Mouse (Mus musculus): Measurements from ENCODE around the gene Sesn3. TPM values are rescaled to one million over a fixed set of nuclear protein-coding genes. Genes with fewer than 3 reads are reported as not detected.

Gene Sesn3
- polyA plus RNA-seq, 1 experiment from 2014 or later, result 28.5 TPM

DNA sequence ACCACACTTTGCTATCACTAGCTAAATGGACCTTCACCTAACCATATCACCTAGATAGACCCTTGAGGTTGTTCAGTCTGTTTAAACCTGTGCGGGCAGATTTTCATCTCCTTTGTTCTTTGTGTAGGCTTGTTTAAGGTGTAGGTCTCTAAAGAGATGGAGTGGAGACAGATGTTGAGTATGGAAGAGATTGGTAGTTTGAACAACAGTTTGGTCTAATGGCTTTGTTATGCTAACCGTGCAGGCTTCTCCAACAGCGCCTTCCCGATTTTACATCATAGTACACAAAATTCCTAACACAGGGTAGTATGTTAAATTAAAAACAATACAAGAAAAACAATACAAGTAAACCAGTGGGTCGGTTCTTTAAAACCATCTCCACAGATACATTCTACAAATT, 281 bp upstream of the Sesn3 start:
- 37% methylated on average over 5 of the region's 5 CpGs for WGBS
- H3K9ac ChIP-seq (replicated peaks; ENCODE audit: low read length), result peak overlapping the region; percentile 32; the same call in 1 of the 2 replicates
- DNase-seq (no peak), ATAC-seq (ENCODE audit: low FRiP score, low TSS enrichment) (no peak)
- H3K36me3 ChIP-seq (ENCODE audit: control insufficient read depth, insufficient read depth, low read length), result no peaks in the 10 kb centered on the region
- no peaks in the 10 kb centered on the region for H3K27me3 ChIP-seq (ENCODE audit: control insufficient read depth, insufficient read depth, low read length)
- H3K4me2 ChIP-seq (ENCODE audit: low read length), result peak overlapping the region; percentile 64
- H3K27ac ChIP-seq (replicated peaks; ENCODE audit: low read depth, low read length), result peak overlapping the region; percentile 85
- 0 out of 2 replicates have a peak, but pooled peaks cover 5% of the 10 kb centered on the region for H3K4me1 ChIP-seq (ENCODE audit: control insufficient read depth, insufficient read depth, low read length)
- H3K9me3 ChIP-seq (ENCODE audit: control insufficient read depth, low read length), result no peaks in the 10 kb centered on the region
- H3K4me3 ChIP-seq (replicated peaks; ENCODE audit: low read depth, low read length), result peak overlapping the region; percentile 93

DNA sequence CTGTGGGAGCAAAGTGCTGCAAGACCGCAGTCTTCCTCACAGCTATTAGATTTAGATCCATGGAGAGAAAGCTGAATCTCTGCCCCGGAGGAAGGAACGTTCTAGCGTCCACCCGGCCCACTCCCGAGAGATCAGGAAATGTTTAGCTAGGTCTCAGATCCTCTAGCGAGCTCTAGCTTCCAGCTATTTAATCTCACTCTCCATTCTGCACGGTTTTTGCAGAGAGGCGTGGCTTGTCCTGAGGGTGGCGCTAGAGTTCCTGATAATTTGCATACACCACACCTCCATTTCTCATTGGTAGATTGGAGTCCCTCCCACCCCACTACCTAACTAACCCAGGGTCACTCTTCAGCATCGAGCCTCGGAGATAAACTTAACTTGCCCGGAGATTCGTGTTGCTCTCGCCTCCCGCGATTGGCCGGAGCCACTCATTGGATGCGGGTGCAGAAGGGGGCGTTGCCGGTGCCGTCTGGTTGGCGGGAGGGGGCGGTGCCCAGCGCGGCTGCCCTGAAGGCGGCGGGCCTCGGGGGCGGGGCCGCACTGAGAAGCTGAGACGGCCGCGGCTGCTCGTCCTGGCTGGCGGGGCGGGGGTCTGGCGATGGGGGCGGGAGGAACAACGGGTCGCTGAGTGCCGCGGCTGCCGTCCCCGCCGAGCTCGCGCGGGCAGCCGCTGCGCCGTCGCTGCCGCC, 1.1 kb downstream of the Sesn3 start:
- under 1% methylated on average over 54 of the region's 54 CpGs for WGBS
- peak; percentile 99 for ATAC-seq (ENCODE audit: low FRiP score, low TSS enrichment)
- H3K4me1 ChIP-seq (ENCODE audit: control insufficient read depth, insufficient read depth, low read length), result 0 out of 2 replicates have a peak, but pooled peaks cover 5% of the 10 kb centered on the region

DNA sequence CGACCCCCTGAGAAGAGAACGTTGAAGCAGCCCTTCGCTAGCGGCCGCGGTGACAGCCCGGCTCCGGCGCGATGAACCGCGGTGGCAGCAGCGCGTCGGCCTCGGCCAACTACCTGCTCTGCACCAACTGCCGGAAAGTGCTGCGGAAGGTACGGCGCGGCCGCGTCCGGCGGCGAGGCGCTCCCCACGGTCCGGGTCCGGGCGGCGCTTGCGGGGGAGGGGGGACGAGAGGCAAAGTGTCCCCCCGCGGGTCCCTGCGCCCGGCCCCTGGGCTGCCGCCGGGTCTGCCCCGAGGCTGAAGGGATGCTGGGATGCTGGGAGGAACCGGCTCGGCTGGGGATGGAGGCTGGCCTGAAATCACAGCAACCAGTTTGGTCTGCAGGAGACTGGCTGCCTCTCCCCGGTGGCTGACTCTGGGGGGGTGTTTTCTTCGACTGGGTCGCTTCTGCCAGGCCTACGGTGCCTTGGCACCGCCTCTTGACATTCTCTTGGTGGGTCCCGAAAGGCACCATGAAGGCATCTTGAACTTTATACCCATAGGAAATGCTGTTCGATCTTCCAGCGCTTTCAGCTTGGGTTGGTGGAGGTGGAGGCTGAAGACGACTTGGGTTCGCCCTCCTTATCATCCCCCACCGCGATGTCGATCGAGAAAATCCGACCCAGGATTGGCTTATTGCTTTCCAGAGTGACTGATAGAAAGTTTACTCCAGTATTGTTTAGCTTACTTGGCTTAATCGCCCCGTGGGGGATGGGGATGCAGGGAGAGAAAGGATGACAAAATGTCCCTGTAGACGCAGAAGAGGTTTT, 1.8 kb downstream of the Sesn3 start:
- H3K36me3 ChIP-seq (ENCODE audit: control insufficient read depth, insufficient read depth, low read length), result no peaks in the 10 kb centered on the region
- H3K4me3 ChIP-seq (replicated peaks; ENCODE audit: low read depth, low read length), result peak overlapping the region; percentile 93
- WGBS, result under 1% methylated on average over 59 of the region's 61 CpGs
- H3K9ac ChIP-seq (replicated peaks; ENCODE audit: low read length), result peak overlapping the region; percentile 81
- ATAC-seq (ENCODE audit: low FRiP score, low TSS enrichment) (peak; percentile 73), DNase-seq (peak; percentile 69)
- 0 out of 2 replicates have a peak, but pooled peaks cover 5% of the 10 kb centered on the region for H3K4me1 ChIP-seq (ENCODE audit: control insufficient read depth, insufficient read depth, low read length)
- peak overlapping the region; percentile 94 for H3K27ac ChIP-seq (replicated peaks; ENCODE audit: low read depth, low read length)
- H3K4me2 ChIP-seq (ENCODE audit: low read length), result peak overlapping the region; percentile 67
- no peaks in the 10 kb centered on the region for H3K27me3 ChIP-seq (ENCODE audit: control insufficient read depth, insufficient read depth, low read length)
- H3K9me3 ChIP-seq (ENCODE audit: control insufficient read depth, low read length), result no peaks in the 10 kb centered on the region

More for the DNA sequence above, 1.1 kb downstream of the Sesn3 start:
- Histone ChIP-seq H3K27ac (replicated peaks; ENCODE audit: low read depth, low read length) (peak overlapping the region; percentile 94), H3K27me3 (ENCODE audit: control insufficient read depth, insufficient read depth, low read length) (no peaks in the 10 kb centered on the region), H3K4me2 (ENCODE audit: low read length) (peak overlapping the region; percentile 67), H3K36me3 (ENCODE audit: control insufficient read depth, insufficient read depth, low read length) (no peaks in the 10 kb centered on the region), H3K4me3 (replicated peaks; ENCODE audit: low read depth, low read length) (peak overlapping the region; percentile 93), H3K9ac (replicated peaks; ENCODE audit: low read length) (peak overlapping the region; percentile 81), H3K9me3 (ENCODE audit: control insufficient read depth, low read length) (no peaks in the 10 kb centered on the region)
- peak; percentile 99 for DNase-seq

DNA sequence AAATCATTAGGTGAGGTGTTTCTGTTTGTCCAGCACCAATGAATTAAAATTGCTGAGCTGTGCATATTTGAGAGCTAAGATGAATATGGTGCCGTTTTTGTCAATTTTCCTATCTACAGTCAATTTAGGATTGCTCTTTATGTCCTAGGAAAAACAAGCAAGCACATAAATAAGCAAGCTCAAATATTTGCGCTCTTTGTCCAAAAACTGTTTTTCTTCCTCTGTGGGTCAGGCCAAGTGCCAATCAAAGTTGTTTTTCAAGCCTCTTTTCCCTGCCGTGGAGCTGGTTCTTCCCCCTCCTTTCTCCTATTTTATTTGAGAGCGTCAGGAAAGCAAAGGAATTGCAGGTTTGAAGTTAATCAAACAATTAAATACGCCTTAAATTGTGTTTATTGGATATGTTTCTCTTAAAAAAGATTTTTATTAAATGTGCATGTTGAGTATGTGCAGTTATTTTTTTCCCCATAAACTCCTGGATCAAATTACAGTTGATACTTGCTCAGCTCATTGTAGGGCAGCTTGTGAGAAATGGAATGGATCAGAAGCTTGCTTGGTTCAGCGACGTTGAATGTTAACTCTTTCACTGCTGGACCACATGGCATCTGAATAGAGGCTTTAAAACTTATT, 2.6 kb downstream of the Sesn3 start:
- Histone ChIP-seq H3K27ac (replicated peaks; ENCODE audit: low read depth, low read length) (peak overlapping the region; percentile 94), H3K4me3 (replicated peaks; ENCODE audit: low read depth, low read length) (peak overlapping the region; percentile 93), H3K27me3 (ENCODE audit: control insufficient read depth, insufficient read depth, low read length) (no peaks in the 10 kb centered on the region), H3K4me1 (ENCODE audit: control insufficient read depth, insufficient read depth, low read length) (0 out of 2 replicates have a peak, but pooled peaks cover 5% of the 10 kb centered on the region), H3K9ac (replicated peaks; ENCODE audit: low read length) (peak overlapping the region; percentile 81), H3K9me3 (ENCODE audit: control insufficient read depth, low read length) (no peaks in the 10 kb centered on the region), H3K36me3 (ENCODE audit: control insufficient read depth, insufficient read depth, low read length) (no peaks in the 10 kb centered on the region), H3K4me2 (ENCODE audit: low read length) (peak overlapping the region; percentile 67)
- ATAC-seq (ENCODE audit: low FRiP score, low TSS enrichment) (no peak), DNase-seq (peak; percentile 74)
- WGBS, result 1% methylated on average over 7 of the region's 7 CpGs

DNA sequence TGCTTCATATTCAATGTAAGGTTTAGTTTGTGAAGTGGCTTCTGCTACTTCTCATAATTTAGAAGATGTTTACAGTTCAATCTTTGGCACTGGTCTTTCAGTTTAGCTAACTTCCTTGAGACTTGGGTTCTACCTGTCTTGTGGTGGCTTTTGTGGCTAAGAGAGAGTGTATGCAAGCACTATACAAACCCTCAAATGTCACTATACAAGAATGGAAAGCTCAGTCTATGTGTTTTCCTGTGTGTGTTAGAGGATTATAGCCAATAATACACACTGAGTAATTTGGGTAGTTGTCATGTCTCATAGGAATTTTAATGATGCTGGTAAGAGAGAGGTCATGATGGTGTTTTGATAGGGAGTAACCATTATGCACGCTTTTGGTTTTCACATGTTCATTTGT, 5.8 kb downstream of the Sesn3 start:
- no peak overlapping the region for H3K9ac ChIP-seq (replicated peaks; ENCODE audit: low read length)
- no peaks in the 10 kb centered on the region for H3K36me3 ChIP-seq (ENCODE audit: control insufficient read depth, insufficient read depth, low read length)
- H3K27ac ChIP-seq (replicated peaks; ENCODE audit: low read depth, low read length), result no peak overlapping the region
- WGBS, result 84% methylated on average over 1 of the region's 1 CpGs
- DNase-seq (no peak), ATAC-seq (ENCODE audit: low FRiP score, low TSS enrichment) (no peak)
- H3K27me3 ChIP-seq (ENCODE audit: control insufficient read depth, insufficient read depth, low read length), result no peaks in the 10 kb centered on the region
- H3K9me3 ChIP-seq (ENCODE audit: control insufficient read depth, low read length), result no peaks in the 10 kb centered on the region
- H3K4me3 ChIP-seq (replicated peaks; ENCODE audit: low read depth, low read length), result no peak overlapping the region
- 0 out of 2 replicates have a peak, but pooled peaks cover 3% of the 10 kb centered on the region for H3K4me1 ChIP-seq (ENCODE audit: control insufficient read depth, insufficient read depth, low read length)
- no peak overlapping the region for H3K4me2 ChIP-seq (ENCODE audit: low read length)

DNA sequence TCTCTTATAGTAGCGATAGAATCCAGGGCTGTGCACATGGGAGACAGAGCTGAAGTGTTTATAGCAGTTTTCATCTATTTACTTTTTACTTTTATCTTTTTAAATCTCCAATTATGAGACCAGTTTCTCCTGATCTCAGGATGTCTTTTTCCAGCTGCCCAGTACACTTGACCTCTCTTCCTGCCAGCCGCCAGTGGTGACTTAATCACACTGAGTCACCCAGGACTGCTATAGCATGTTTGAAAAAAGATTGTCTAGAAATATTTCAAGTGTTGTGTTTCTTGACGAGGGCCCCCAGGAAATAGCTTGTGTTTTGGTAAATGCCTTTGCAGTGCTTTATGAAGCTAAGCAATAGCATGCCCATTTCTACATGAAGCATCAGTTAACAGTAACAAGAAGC, 10.2 kb downstream of the Sesn3 start:
- Histone ChIP-seq H3K36me3 (ENCODE audit: control insufficient read depth, insufficient read depth, low read length) (no peaks in the 10 kb centered on the region), H3K4me3 (replicated peaks; ENCODE audit: low read depth, low read length) (no peak overlapping the region), H3K27ac (replicated peaks; ENCODE audit: low read depth, low read length) (no peak overlapping the region), H3K4me2 (ENCODE audit: low read length) (no peak overlapping the region), H3K9me3 (ENCODE audit: control insufficient read depth, low read length) (no peaks in the 10 kb centered on the region), H3K27me3 (ENCODE audit: control insufficient read depth, insufficient read depth, low read length) (no peaks in the 10 kb centered on the region), H3K4me1 (ENCODE audit: control insufficient read depth, insufficient read depth, low read length) (no peaks in the 10 kb centered on the region), H3K9ac (replicated peaks; ENCODE audit: low read length) (no peak overlapping the region)
- 81% methylated on average over 3 of the region's 3 CpGs for WGBS
- DNase-seq, result no peak
- ATAC-seq (ENCODE audit: low FRiP score, low TSS enrichment), result no peak

DNA sequence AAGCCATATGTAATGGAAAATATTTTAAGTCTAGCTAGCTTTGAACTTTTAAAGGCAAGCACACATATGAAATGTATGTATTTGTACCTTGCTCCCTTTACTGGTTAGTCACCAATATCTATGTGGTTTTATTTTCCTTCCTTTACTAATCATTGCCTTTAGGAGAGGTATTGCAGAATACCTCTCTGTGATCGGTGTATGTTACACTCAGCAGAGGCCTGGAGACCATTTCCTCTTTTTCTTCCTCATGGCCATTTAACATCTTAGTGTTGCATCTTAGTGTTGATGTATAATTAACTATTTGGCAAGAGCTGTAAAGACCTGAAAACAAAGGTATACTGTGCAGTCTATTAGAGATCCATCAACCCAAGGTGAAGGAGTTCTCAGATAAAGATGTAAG, 12.4 kb downstream of the Sesn3 start:
- H3K4me3 ChIP-seq (replicated peaks; ENCODE audit: low read depth, low read length), result no peak overlapping the region
- no peak overlapping the region for H3K27ac ChIP-seq (replicated peaks; ENCODE audit: low read depth, low read length)
- H3K4me1 ChIP-seq (ENCODE audit: control insufficient read depth, insufficient read depth, low read length), result no peaks in the 10 kb centered on the region
- H3K27me3 ChIP-seq (ENCODE audit: control insufficient read depth, insufficient read depth, low read length), result no peaks in the 10 kb centered on the region
- 95% methylated on average over 1 of the region's 1 CpGs for WGBS
- ATAC-seq (ENCODE audit: low FRiP score, low TSS enrichment), result no peak
- no peaks in the 10 kb centered on the region for H3K36me3 ChIP-seq (ENCODE audit: control insufficient read depth, insufficient read depth, low read length)
- H3K9me3 ChIP-seq (ENCODE audit: control insufficient read depth, low read length), result no peaks in the 10 kb centered on the region
- no peak overlapping the region for H3K4me2 ChIP-seq (ENCODE audit: low read length)
- no peak overlapping the region for H3K9ac ChIP-seq (replicated peaks; ENCODE audit: low read length)
- no peak for DNase-seq

DNA sequence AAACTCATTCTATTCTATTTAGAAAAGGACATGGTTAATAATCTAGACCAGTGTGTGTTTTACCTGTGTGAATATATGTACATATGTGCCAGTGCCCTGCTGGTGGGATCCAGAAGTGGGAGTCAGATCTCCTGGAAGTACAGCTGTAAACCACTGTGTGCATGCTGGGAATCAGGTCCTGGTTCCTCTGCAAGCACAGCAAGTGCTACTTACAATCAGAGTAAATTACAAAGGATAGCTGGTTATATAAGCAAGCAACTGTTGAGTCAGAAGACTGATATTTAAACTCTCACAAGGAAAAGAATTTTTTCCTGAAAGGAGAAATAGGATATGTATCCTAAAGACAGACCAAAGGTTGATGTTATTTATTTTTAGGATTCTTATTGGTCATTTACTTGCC, 13.6 kb downstream of the Sesn3 start:
- DNase-seq, result no peak
- no peak for ATAC-seq (ENCODE audit: low FRiP score, low TSS enrichment)
- no peaks in the 10 kb centered on the region for H3K36me3 ChIP-seq (ENCODE audit: control insufficient read depth, insufficient read depth, low read length)
- H3K4me1 ChIP-seq (ENCODE audit: control insufficient read depth, insufficient read depth, low read length), result no peaks in the 10 kb centered on the region
- H3K27ac ChIP-seq (replicated peaks; ENCODE audit: low read depth, low read length), result no peak overlapping the region
- no peak overlapping the region for H3K4me2 ChIP-seq (ENCODE audit: low read length)
- H3K27me3 ChIP-seq (ENCODE audit: control insufficient read depth, insufficient read depth, low read length), result no peaks in the 10 kb centered on the region
- H3K9ac ChIP-seq (replicated peaks; ENCODE audit: low read length), result no peak overlapping the region
- H3K4me3 ChIP-seq (replicated peaks; ENCODE audit: low read depth, low read length), result no peak overlapping the region
- H3K9me3 ChIP-seq (ENCODE audit: control insufficient read depth, low read length), result no peaks in the 10 kb centered on the region
